In genomic region chr15:77857662-77858156, GRCm38 (mm10) we compare ENCODE assay signal across 8 mouse cellular contexts. TPM values are rescaled to one million over a fixed set of nuclear protein-coding genes. Genes with fewer than 3 reads are reported as not detected.
A peak's percentile ranks its signal among the peaks of the same experiment; 100 is the strongest.
DNase-seq lines count a peak whose midpoint lies in the region; ATAC-seq and TF ChIP-seq lines count a peak whose summit lies in the region.

No protein-coding gene starts in this region.

- no peak overlapping the region for H3K27ac ChIP-seq in heart, embryonic 12.5 days (ENCODE audit: poor library complexity, severe bottlenecking)
- H3K27ac ChIP-seq in kidney, embryonic 14.5 days (ENCODE audit: low read depth, low read length), result peak overlapping the region; percentile 21
- 0 out of 2 replicates have a peak overlapping the region, but pooled peaks have one; percentile 37 for H3K27ac ChIP-seq in midbrain, embryonic 14.5 days (replicated peaks; ENCODE audit: low read depth, low read length)
- peak overlapping the region; percentile 41 for H3K27ac ChIP-seq in small intestine, adult 2 months (ENCODE audit: insufficient read depth, low read depth, low read length)

- peak overlapping the region; percentile 71 for H3K4me2 ChIP-seq in heart, embryonic 12.5 days
- H3K4me2 ChIP-seq in kidney, embryonic 14.5 days (replicated peaks; ENCODE audit: low read depth, low read length), result peak overlapping the region; percentile 47
- H3K4me2 ChIP-seq in midbrain, embryonic 14.5 days (ENCODE audit: low read length), result peak overlapping the region; percentile 87

- no peak; the same call in 1 of the 2 replicates for TF ChIP-seq POLR2A in small intestine, adult 2 months (IDR thresholded peaks at IDR 0.05; ENCODE audit: low read depth, low read length)

- peak; percentile 82 for ATAC-seq in heart, embryonic 12.5 days (ENCODE audit: insufficient number of reproducible peaks, low FRiP score)
- ATAC-seq in kidney, embryonic 14.5 days (ENCODE audit: low FRiP score, low TSS enrichment), result peak; percentile 93
- ATAC-seq in midbrain, embryonic 14.5 days (ENCODE audit: low FRiP score, low TSS enrichment), result peak; percentile 68; the same call in 1 of the 2 replicates

- DNase-seq in gastrocnemius, adult 18-20 months (ENCODE audit: low spot score), result peak; percentile 52
- no peak for DNase-seq in gastrocnemius, postnatal 36 days
- DNase-seq in embryo, embryonic 9.5 days (ENCODE audit: extremely low spot score), result peak; percentile 75
- DNase-seq in liver, result peak; percentile 80
- DNase-seq in midbrain, embryonic 14.5 days, result peak; percentile 82

- no peaks in the 10 kb centered on the region for H3K27me3 ChIP-seq in heart, embryonic 12.5 days (replicated peaks)
- no peaks in the 10 kb centered on the region for H3K27me3 ChIP-seq in kidney, embryonic 14.5 days (ENCODE audit: control insufficient read depth, insufficient read depth, low read length)
- no peaks in the 10 kb centered on the region for H3K27me3 ChIP-seq in midbrain, embryonic 14.5 days (ENCODE audit: control insufficient read depth, insufficient read depth, low read length)
- no peaks in the 10 kb centered on the region for H3K27me3 ChIP-seq in small intestine, adult 2 months (ENCODE audit: control insufficient read depth, insufficient read depth, low read length)

- intact Hi-C loops in gastrocnemius, postnatal 36 days (cut with DNase I), result no loop called here

- TF ChIP-seq CTCF in small intestine, adult 2 months (IDR thresholded peaks at IDR 0.05; ENCODE audit: extremely low read depth, insufficient read length, insufficient replicate concordance, low read depth, low read length), result no peak

- peak overlapping the region; percentile 48 for H3K4me3 ChIP-seq in heart, embryonic 12.5 days
- H3K4me3 ChIP-seq in kidney, embryonic 14.5 days (ENCODE audit: low read length), result peak overlapping the region; percentile 28
- peak overlapping the region; percentile 50 for H3K4me3 ChIP-seq in midbrain, embryonic 14.5 days (replicated peaks; ENCODE audit: low read depth, low read length)
- peak overlapping the region; percentile 34 for H3K4me3 ChIP-seq in small intestine, adult 2 months (ENCODE audit: low read depth, low read length)

- H3K4me1 ChIP-seq in heart, embryonic 12.5 days (replicated peaks), result peaks cover 14% of the 10 kb centered on the region; the same call in 1 of the 2 replicates
- H3K4me1 ChIP-seq in kidney, embryonic 14.5 days (ENCODE audit: control insufficient read depth, insufficient read depth, low read length), result peaks cover 16% of the 10 kb centered on the region; the same call in 1 of the 2 replicates
- H3K4me1 ChIP-seq in midbrain, embryonic 14.5 days (ENCODE audit: control insufficient read depth, insufficient read depth, low read length), result peaks cover 4% of the 10 kb centered on the region; the same call in 1 of the 2 replicates
- peaks cover 29% of the 10 kb centered on the region; the same call in 1 of the 2 replicates for H3K4me1 ChIP-seq in small intestine, adult 2 months (ENCODE audit: control insufficient read depth, insufficient read depth, insufficient read length, low read length)

- no peaks in the 10 kb centered on the region for H3K36me3 ChIP-seq in heart, embryonic 12.5 days
- no peaks in the 10 kb centered on the region for H3K36me3 ChIP-seq in kidney, embryonic 14.5 days (ENCODE audit: control insufficient read depth, insufficient read depth, low read length)
- H3K36me3 ChIP-seq in midbrain, embryonic 14.5 days (ENCODE audit: control insufficient read depth, insufficient read depth, low read length), result no peaks in the 10 kb centered on the region
- H3K36me3 ChIP-seq in small intestine, adult 2 months (ENCODE audit: control insufficient read depth, insufficient read depth, low read length), result no peaks in the 10 kb centered on the region

- H3K9ac ChIP-seq in heart, embryonic 12.5 days, result peak overlapping the region; percentile 41
- H3K9ac ChIP-seq in kidney, embryonic 14.5 days (ENCODE audit: low read depth, low read length), result peak overlapping the region; percentile 29; the same call in 1 of the 2 replicates
- peak overlapping the region; percentile 49 for H3K9ac ChIP-seq in midbrain, embryonic 14.5 days (replicated peaks; ENCODE audit: low read length)

- no peaks in the 10 kb centered on the region for H3K9me3 ChIP-seq in heart, embryonic 12.5 days (replicated peaks)
- no peaks in the 10 kb centered on the region for H3K9me3 ChIP-seq in kidney, embryonic 14.5 days (ENCODE audit: control insufficient read depth, low read length)
- no peaks in the 10 kb centered on the region for H3K9me3 ChIP-seq in midbrain, embryonic 14.5 days (ENCODE audit: control insufficient read depth, low read length)

- WGBS in heart, embryonic 12.5 days, result 3% methylated on average over 28 of the region's 28 CpGs
- WGBS in kidney, embryonic 14.5 days, result 3% methylated on average over 28 of the region's 28 CpGs
- 1% methylated on average over 28 of the region's 28 CpGs for WGBS in midbrain, embryonic 14.5 days
- 10% methylated on average over 28 of the region's 28 CpGs for WGBS in small intestine, adult 2 months

RNA-seq across cellular contexts. Expression of gene Myh9, which starts 15.7 kb away (rescaled TPM):
- total RNA-seq in gastrocnemius, adult 18-20 months (2021), result 10 to 100 TPM; 42.8 to 63.0 TPM
- total RNA-seq in gastrocnemius, postnatal 36 days (2021), result 10 to 100 TPM; 48.4 to 49.1 TPM
- 41.9 and 42.0 TPM in 2 replicates for polyA plus RNA-seq in heart, embryonic 12.5 days (2016; fragmentation: Nextera tagmentation; extraction: Ambion mirVana)
- polyA plus RNA-seq in kidney, embryonic 14.5 days (2014; fragmentation: Nextera tagmentation; extraction: Ambion mirVana), result 43.8 and 72.3 TPM in 2 replicates
- 7.3 and 14.8 TPM in 2 replicates for polyA plus RNA-seq in midbrain, embryonic 14.5 days (2014; fragmentation: Nextera tagmentation; extraction: Ambion mirVana)
- 44.8 and 89.4 TPM in 2 replicates for polyA plus RNA-seq in small intestine, adult 2 months (2012; rRNA removed)

Comparison
In these comparisons a context has a peak if more than half of its experiments do, and no peak if none do; other contexts are left out.
1. DNase-seq: peak in gastrocnemius, adult 18-20 months (single experiment), embryo, embryonic 9.5 days (single experiment), liver (single experiment) and midbrain, embryonic 14.5 days (single experiment); none in gastrocnemius, postnatal 36 days (0 of 2).
2. Peak in every context shown above with its lines, with median percentiles within 50 percentile points of each other: ATAC-seq, H3K4me2 ChIP-seq, H3K4me3 ChIP-seq and H3K9ac ChIP-seq.